Mouse (Mus musculus): Measurements from ENCODE around the gene Cdk2ap2. TPM values are rescaled to one million over a fixed set of nuclear protein-coding genes. Genes with fewer than 3 reads are reported as not detected.
"Not testable (repeated sequence)": the region's sequence is repeated elsewhere in the genome, so short reads cannot be mapped to it uniquely, and the experiment has no call there.

Gene Cdk2ap2
- polyA plus RNA-seq, 1 experiment from 2014 or later = 86.0 TPM

DNA sequence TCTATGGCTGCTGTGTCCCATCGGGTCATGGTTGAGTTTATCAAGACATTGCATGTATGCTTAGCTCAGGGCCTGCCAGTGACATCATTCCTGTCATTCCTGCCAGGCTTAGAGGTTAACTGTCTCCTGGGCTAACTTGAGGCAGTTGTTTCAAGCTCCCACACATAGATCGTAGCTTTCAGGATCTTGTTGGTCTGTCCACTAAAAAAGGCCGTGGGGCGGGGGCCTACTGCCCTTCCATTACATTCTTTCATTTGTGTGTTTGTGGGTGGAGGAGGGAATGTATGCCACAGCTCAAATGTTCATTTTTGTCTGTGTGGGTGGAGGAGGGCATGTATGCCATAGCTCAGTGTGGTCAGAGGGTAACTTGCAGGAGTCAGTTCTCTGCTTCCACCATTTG, 33.1 kb downstream of the Cdk2ap2 start:
- Histone ChIP-seq H3K4me3 (ENCODE audit: low read length) (no peak overlapping the region), H3K4me1 (ENCODE audit: control insufficient read depth, insufficient read depth, low read length) (peaks cover 21% of the 10 kb centered on the region), H3K36me3 (ENCODE audit: control insufficient read depth, insufficient read depth) (peaks cover 17% of the 10 kb centered on the region), H3K4me2 (ENCODE audit: low read depth, low read length) (no peak overlapping the region), H3K27me3 (ENCODE audit: control insufficient read depth, insufficient read depth, low read length) (no peaks in the 10 kb centered on the region), H3K27ac (ENCODE audit: low read length) (peak overlapping the region; percentile 49), H3K9me3 (replicated peaks; ENCODE audit: control insufficient read depth, low read length) (no peaks in the 10 kb centered on the region), H3K9ac (ENCODE audit: low read length) (no peak overlapping the region)
- no peak for ATAC-seq (replicated peaks; ENCODE audit: extremely low read depth, insufficient read depth, low FRiP score)
- 65% methylated on average over 4 of the region's 4 CpGs for WGBS

DNA sequence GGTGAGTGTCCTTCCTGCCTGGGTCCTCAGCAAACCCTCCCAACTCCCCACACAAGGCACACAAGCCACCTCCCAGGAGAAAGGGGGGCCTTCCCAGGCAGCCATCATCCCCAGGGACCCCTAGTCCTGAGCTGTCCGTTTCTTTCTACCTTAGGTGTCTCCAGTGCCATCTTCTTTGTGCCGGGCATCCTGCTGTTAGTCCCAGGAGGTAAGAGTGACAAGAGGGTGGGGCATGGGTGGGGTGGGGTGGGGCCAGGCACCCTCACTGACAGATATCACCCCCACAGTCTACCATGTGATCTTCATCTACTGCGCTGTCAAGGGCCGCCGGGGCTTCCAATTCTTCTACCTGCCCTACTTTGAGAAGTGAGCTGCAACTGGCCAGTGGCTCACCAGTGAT, 34.1 kb downstream of the Cdk2ap2 start:
- no peaks in the 10 kb centered on the region for H3K9me3 ChIP-seq (replicated peaks; ENCODE audit: control insufficient read depth, low read length)
- H3K4me2 ChIP-seq (ENCODE audit: low read depth, low read length) = no peak overlapping the region
- no peak overlapping the region for H3K4me3 ChIP-seq (ENCODE audit: low read length)
- H3K4me1 ChIP-seq (ENCODE audit: control insufficient read depth, insufficient read depth, low read length) = peaks cover 19% of the 10 kb centered on the region
- WGBS = 80% methylated on average over 5 of the region's 5 CpGs
- no peaks in the 10 kb centered on the region for H3K27me3 ChIP-seq (ENCODE audit: control insufficient read depth, insufficient read depth, low read length)
- H3K9ac ChIP-seq (ENCODE audit: low read length) = no peak overlapping the region
- H3K27ac ChIP-seq (ENCODE audit: low read length) = no peak overlapping the region
- peaks cover 17% of the 10 kb centered on the region for H3K36me3 ChIP-seq (ENCODE audit: control insufficient read depth, insufficient read depth)
- ATAC-seq (replicated peaks; ENCODE audit: extremely low read depth, insufficient read depth, low FRiP score) = no peak

DNA sequence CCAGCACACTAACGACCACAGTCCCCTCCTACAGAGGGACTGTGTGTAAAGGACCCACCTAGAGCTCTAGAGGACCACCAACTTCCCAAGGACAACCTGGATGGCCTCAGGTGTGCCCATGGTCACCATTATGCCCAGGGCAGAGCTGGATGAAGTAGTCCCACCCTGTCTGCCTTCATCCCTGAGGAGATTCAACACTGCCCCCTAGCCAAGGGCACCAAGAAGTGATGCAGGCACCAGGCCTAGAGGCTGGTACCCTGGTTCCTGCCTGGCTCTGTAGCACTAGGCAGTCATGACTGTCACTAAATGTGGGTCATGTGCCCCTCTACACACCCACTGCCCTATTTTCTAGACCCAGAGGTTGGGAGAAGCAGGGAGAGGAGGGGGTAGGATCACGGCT, 34.8 kb downstream of the Cdk2ap2 start:
- H3K4me1 ChIP-seq (ENCODE audit: control insufficient read depth, insufficient read depth, low read length) = peaks cover 15% of the 10 kb centered on the region
- no peak overlapping the region for H3K27ac ChIP-seq (ENCODE audit: low read length)
- H3K9me3 ChIP-seq (replicated peaks; ENCODE audit: control insufficient read depth, low read length) = no peaks in the 10 kb centered on the region
- 85% methylated on average over 2 of the region's 2 CpGs for WGBS
- no peak for ATAC-seq (replicated peaks; ENCODE audit: extremely low read depth, insufficient read depth, low FRiP score)
- no peak overlapping the region for H3K9ac ChIP-seq (ENCODE audit: low read length)
- H3K4me2 ChIP-seq (ENCODE audit: low read depth, low read length) = no peak overlapping the region
- H3K4me3 ChIP-seq (ENCODE audit: low read length) = no peak overlapping the region
- no peaks in the 10 kb centered on the region for H3K27me3 ChIP-seq (ENCODE audit: control insufficient read depth, insufficient read depth, low read length)
- peaks cover 17% of the 10 kb centered on the region for H3K36me3 ChIP-seq (ENCODE audit: control insufficient read depth, insufficient read depth)

DNA sequence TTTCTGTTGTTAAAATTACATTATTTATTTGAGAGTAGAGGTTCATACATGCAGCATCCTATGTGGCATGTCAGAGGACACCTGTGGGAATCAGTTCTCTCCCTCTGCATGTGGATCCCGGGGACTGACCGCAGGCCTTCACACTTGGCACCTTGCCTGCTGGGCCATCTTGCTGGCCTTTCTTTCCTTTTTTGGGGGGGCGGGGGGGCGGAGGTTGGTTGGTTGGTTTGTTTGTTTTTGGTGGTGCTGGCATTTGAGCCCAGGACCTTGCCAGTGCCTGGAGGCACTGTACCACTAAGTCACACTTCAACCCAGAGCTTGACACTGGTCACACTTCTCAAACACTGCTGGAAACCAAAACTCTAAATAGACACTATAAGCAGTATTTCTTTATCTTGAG, 37.4 kb downstream of the Cdk2ap2 start:
- Histone ChIP-seq H3K4me3 (ENCODE audit: low read length) (no peak overlapping the region), H3K27ac (ENCODE audit: low read length) (no peak overlapping the region), H3K9ac (ENCODE audit: low read length) (no peak overlapping the region), H3K27me3 (ENCODE audit: control insufficient read depth, insufficient read depth, low read length) (no peaks in the 10 kb centered on the region), H3K36me3 (ENCODE audit: control insufficient read depth, insufficient read depth) (peaks cover 9% of the 10 kb centered on the region; the same call in 1 of the 2 replicates), H3K9me3 (replicated peaks; ENCODE audit: control insufficient read depth, low read length) (no peaks in the 10 kb centered on the region), H3K4me1 (ENCODE audit: control insufficient read depth, insufficient read depth, low read length) (peaks cover 11% of the 10 kb centered on the region), H3K4me2 (ENCODE audit: low read depth, low read length) (no peak overlapping the region)
- no peak for ATAC-seq (replicated peaks; ENCODE audit: extremely low read depth, insufficient read depth, low FRiP score)
- WGBS = 79% methylated on average over 4 of the region's 4 CpGs

DNA sequence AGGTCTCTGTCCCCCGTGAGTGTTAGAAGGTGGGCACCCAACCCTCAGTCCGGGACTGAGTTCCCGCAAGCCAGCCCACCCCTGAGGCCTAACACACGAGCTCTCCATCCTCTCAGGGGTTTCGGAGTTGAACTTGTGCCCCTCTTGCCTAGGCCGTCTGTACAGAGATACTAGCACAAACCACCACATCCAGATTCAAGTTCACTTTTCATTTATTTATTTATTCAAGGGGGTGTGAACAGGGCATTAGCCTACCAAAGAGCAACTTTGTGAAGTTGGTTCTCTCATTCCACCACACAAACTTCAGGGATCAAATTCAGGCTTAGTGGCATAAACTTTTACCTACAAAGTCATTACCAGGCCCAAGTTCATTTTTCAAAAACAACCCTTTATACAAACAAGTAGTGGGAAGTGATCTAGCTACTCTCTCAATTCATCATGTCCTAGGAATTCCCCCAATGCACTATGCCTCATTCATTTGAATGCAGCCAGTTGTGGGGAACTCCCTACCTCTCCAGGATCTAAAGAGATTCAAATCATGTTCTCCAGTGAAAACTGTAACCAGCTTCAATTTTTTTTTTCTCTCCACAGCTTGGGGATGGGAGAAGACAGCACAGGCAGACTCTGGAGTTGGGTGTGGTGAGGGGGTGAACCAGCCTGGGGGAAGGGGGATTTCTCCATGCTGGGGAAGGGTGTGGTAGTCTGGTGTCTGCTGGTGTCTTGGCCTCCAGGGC, 38.4 kb downstream of the Cdk2ap2 start:
- ATAC-seq (replicated peaks; ENCODE audit: extremely low read depth, insufficient read depth, low FRiP score); H3K36me3 ChIP-seq (ENCODE audit: control insufficient read depth, insufficient read depth); H3K9me3 ChIP-seq (replicated peaks; ENCODE audit: control insufficient read depth, low read length); H3K4me1 ChIP-seq (ENCODE audit: control insufficient read depth, insufficient read depth, low read length); H3K4me2 ChIP-seq (ENCODE audit: low read depth, low read length); H3K27me3 ChIP-seq (ENCODE audit: control insufficient read depth, insufficient read depth, low read length); H3K27ac ChIP-seq (ENCODE audit: low read length); H3K4me3 ChIP-seq (ENCODE audit: low read length); H3K9ac ChIP-seq (ENCODE audit: low read length): not testable (repeated sequence)
- 79% methylated on average over 6 of the region's 6 CpGs for WGBS

DNA sequence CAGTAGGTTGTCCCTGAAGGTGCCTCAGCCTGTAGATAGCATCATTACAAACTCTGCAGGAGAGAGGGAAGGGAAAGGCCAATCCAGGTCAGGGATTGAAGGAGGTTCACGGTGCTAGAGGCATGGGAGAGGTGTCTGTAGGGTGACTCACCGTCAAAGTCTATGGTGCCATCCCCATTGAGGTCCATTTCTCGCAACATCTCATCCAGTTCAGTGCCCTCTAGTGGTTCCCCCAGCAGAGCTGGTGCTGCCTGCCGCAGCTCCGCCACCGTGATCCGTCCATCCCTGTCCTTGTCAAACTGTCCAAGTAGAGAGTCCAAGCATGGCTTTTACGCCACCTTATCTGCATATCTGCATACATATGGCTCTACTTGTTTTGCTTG, 39.0 kb downstream of the Cdk2ap2 start:
- H3K36me3 ChIP-seq (ENCODE audit: control insufficient read depth, insufficient read depth); H3K9ac ChIP-seq (ENCODE audit: low read length); H3K4me3 ChIP-seq (ENCODE audit: low read length); H3K27me3 ChIP-seq (ENCODE audit: control insufficient read depth, insufficient read depth, low read length); H3K4me1 ChIP-seq (ENCODE audit: control insufficient read depth, insufficient read depth, low read length); H3K27ac ChIP-seq (ENCODE audit: low read length); H3K4me2 ChIP-seq (ENCODE audit: low read depth, low read length); H3K9me3 ChIP-seq (replicated peaks; ENCODE audit: control insufficient read depth, low read length); ATAC-seq (replicated peaks; ENCODE audit: extremely low read depth, insufficient read depth, low FRiP score): not testable (repeated sequence)
- 14% methylated on average over 8 of the region's 8 CpGs for WGBS

DNA sequence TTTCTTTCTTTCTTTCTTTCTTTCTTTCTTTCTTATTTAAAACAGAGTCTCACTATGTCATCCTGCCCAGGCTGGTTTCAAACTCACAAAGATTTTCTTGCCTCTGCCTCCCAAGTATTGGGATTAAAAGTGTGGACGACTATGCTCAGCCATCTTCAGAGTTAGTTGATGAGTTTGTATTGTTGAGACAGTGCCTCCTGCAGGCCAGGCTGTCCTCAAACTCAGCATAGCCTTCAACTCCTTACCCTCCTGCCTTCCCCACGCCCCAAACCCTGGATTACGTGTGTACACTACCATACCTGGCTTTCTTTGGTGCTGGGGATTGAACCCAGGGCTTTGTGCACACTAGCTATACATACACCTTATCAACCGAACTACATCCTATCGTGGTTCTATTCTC, 39.5 kb downstream of the Cdk2ap2 start:
- H3K27me3 ChIP-seq (ENCODE audit: control insufficient read depth, insufficient read depth, low read length) = no peaks in the 10 kb centered on the region
- H3K9me3 ChIP-seq (replicated peaks; ENCODE audit: control insufficient read depth, low read length) = no peaks in the 10 kb centered on the region
- 0 out of 2 replicates have a peak, but pooled peaks cover 3% of the 10 kb centered on the region for H3K4me1 ChIP-seq (ENCODE audit: control insufficient read depth, insufficient read depth, low read length)
- 71% methylated on average over 5 of the region's 5 CpGs for WGBS
- peaks cover 9% of the 10 kb centered on the region; the same call in 1 of the 2 replicates for H3K36me3 ChIP-seq (ENCODE audit: control insufficient read depth, insufficient read depth)
- H3K4me3 ChIP-seq (ENCODE audit: low read length) = no peak overlapping the region
- H3K4me2 ChIP-seq (ENCODE audit: low read depth, low read length) = no peak overlapping the region
- no peak overlapping the region for H3K9ac ChIP-seq (ENCODE audit: low read length)
- H3K27ac ChIP-seq (ENCODE audit: low read length) = no peak overlapping the region
- no peak for ATAC-seq (replicated peaks; ENCODE audit: extremely low read depth, insufficient read depth, low FRiP score)

DNA sequence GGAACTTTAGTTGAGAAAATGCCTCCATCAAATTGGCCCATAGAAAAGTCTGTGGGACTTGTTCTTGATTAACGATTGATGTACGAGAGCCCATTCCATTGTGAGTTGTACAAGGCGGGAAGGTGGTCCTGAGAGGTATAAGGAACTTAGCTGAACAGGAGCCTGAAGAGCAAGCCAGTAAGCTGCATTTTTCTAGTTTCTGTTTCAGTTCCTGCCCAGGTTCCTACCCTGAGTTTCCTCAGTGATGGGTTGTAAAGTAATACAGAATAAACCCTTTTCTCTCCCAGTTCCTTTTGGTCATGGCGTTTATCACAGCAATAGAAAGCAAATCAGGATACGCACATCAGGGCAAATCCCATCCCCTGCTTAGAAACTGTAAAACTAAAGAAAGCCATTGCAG, 40.9 kb downstream of the Cdk2ap2 start:
- Histone ChIP-seq H3K4me1 (ENCODE audit: control insufficient read depth, insufficient read depth, low read length) (0 out of 2 replicates have a peak, but pooled peaks cover 3% of the 10 kb centered on the region), H3K9me3 (replicated peaks; ENCODE audit: control insufficient read depth, low read length) (no peaks in the 10 kb centered on the region), H3K27ac (ENCODE audit: low read length) (no peak overlapping the region), H3K27me3 (ENCODE audit: control insufficient read depth, insufficient read depth, low read length) (no peaks in the 10 kb centered on the region), H3K4me3 (ENCODE audit: low read length) (no peak overlapping the region), H3K36me3 (ENCODE audit: control insufficient read depth, insufficient read depth) (no peaks in the 10 kb centered on the region), H3K4me2 (ENCODE audit: low read depth, low read length) (no peak overlapping the region), H3K9ac (ENCODE audit: low read length) (no peak overlapping the region)
- ATAC-seq (replicated peaks; ENCODE audit: extremely low read depth, insufficient read depth, low FRiP score) = no peak
- 77% methylated on average over 5 of the region's 5 CpGs for WGBS

DNA sequence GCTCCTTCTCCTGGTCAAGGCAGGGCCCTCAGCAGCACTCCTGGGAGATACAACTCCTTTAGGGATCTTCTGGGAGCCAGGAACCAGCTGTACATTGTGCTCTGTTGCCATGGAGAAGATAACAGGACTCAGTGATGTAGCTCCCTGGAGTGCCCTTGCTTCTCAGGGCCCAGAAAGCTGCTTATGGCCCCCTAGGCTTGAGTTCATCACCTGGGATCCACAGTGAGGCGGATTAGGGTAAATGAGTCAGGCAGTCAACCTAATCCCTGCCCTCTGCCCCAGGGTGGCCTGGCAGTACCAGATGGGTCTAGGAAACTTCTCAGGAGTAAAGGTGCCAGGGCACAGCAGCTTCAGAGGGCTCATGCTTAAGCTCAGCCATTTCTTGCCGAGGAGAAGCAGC, 42.5 kb downstream of the Cdk2ap2 start, which contains the start of gene Gpr152:
Gene Gpr152, plus strand, starts transcription at position 342 of the 400 bp plus-strand sequence.
- Histone ChIP-seq H3K4me2 (ENCODE audit: low read depth, low read length) (no peak within 1 kb of the TSS), H3K9ac (ENCODE audit: low read length) (0 out of 2 replicates have a peak within 1 kb of the TSS, but pooled peaks have one; percentile 2), H3K9me3 (replicated peaks; ENCODE audit: control insufficient read depth, low read length) (no peaks in the 10 kb centered on the region), H3K4me1 (ENCODE audit: control insufficient read depth, insufficient read depth, low read length) (0 out of 2 replicates have a peak, but pooled peaks cover 3% of the 10 kb centered on the region), H3K27me3 (ENCODE audit: control insufficient read depth, insufficient read depth, low read length) (no peaks in the 10 kb centered on the region), H3K27ac (ENCODE audit: low read length) (no peak within 1 kb of the TSS), H3K4me3 (ENCODE audit: low read length) (no peak within 1 kb of the TSS), H3K36me3 (ENCODE audit: control insufficient read depth, insufficient read depth) (no peaks in the 10 kb centered on the region)
- 74% methylated on average over 2 of the region's 2 CpGs for WGBS
- ATAC-seq (replicated peaks; ENCODE audit: extremely low read depth, insufficient read depth, low FRiP score) = no peak

Measured in heart, embryonic 16.5 days (tissue).